Mouse (Mus musculus) limb, embryonic 12.5 days (tissue): Measurements from ENCODE around the gene Adcy9. TPM values are rescaled to one million over a fixed set of nuclear protein-coding genes. Genes with fewer than 3 reads are reported as not detected.

Experiments used
- ATAC-seq: fragments of 200-750 bp; cut with Nextera tagmentation; 2 replicates; pipeline ENCODE4 v1.8.0; 2017; ENCODE audit warnings: low read depth, moderate TSS enrichment; ENCODE audit not compliant: insufficient number of reproducible peaks, insufficient read depth, low FRiP score, low TSS enrichment
- H3K27ac ChIP-seq: fragments of 300-500 bp; sonication (generic); 2 replicates; pipeline ENCODE4 v1.5.1; 2016; ENCODE audit warnings: mild to moderate bottlenecking, moderate library complexity
- H3K27me3 ChIP-seq: fragments of 300-500 bp; sonication (generic); 2 replicates; pipeline ENCODE4 v1.6.1; 2016; ENCODE audit warnings: mild to moderate bottlenecking, moderate library complexity
- H3K36me3 ChIP-seq: fragments of 300-500 bp; sonication (generic); 2 replicates; pipeline ENCODE4 v1.6.1; 2016; ENCODE audit warnings: mild to moderate bottlenecking, moderate library complexity
- H3K4me1 ChIP-seq: fragments of 300-500 bp; sonication (generic); replicated peaks from 2 replicates; pipeline ENCODE4 v1.6.1; 2016
- H3K4me2 ChIP-seq: fragments of 300-500 bp; sonication (generic); 2 replicates; pipeline ENCODE4 v1.6.1; 2016; ENCODE audit warnings: mild to moderate bottlenecking, moderate library complexity
- H3K4me3 ChIP-seq: fragments of 300-500 bp; sonication (generic); replicated peaks from 2 replicates; pipeline ENCODE4 v1.5.1; 2016; ENCODE audit warnings: mild to moderate bottlenecking
- H3K9ac ChIP-seq: fragments of 300-500 bp; sonication (generic); replicated peaks from 2 replicates; pipeline ENCODE4 v1.6.1; 2016; ENCODE audit warnings: mild to moderate bottlenecking, moderate library complexity
- H3K9me3 ChIP-seq: fragments of 300-500 bp; sonication (generic); 2 replicates; pipeline ENCODE4 v1.6.1; 2016; ENCODE audit warnings: mild to moderate bottlenecking, moderate library complexity
- WGBS: fragments of 180-500 bp; shearing (Covaris S2); methylation state at CpG from one replicate; pipeline ENCODE4 v1.1.7; 2016; 5-methylcytosine and 5-hydroxymethylcytosine counted together
- polyA plus RNA-seq: library from polyadenylated mRNA; unstranded; fragments of >200 nt; fragmentation: Nextera tagmentation; extraction: Ambion mirVana; gene quantifications from 2 replicates; pipeline ENCODE4 v1.2.1, GENCODE M21; 2016

Gene Adcy9
- polyA plus RNA-seq, 1 experiment from 2014 or later, result 1.6 TPM

GRCm38 (mm10) chr16:4418072-4418471, 2.2 kb downstream of the Adcy9 start:
- Histone ChIP-seq H3K9me3 (no peaks in the 10 kb centered on the region), H3K9ac (no peak overlapping the region), H3K27me3 (peaks cover 42% of the 10 kb centered on the region), H3K27ac (no peak overlapping the region), H3K4me1 (peaks cover 34% of the 10 kb centered on the region), H3K4me2 (peak overlapping the region; percentile 96), H3K36me3 (no peaks in the 10 kb centered on the region), H3K4me3 (no peak overlapping the region)
- WGBS, result 94% methylated on average over 11 of the region's 11 CpGs
- ATAC-seq, result no peak

DNA sequence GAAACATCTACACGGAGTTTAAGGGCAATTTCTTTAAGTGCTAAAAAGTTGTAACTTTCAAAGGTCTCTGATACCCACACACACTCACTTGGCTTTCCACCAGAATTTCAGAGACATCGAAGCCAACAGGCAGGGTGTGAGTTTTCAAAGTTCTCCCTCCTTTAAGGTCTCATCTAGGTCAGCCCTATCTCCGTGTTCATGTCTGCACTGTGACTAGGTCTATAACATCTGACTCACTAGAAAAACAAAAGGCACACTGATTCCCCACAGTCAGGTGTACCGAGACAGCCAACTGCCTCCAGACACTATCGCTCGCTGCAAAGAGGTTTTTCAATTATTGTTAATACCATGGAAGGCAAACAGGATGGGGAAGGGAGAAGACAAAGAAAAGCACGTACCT, 2.8 kb downstream of the Adcy9 start:
- Histone ChIP-seq H3K9me3 (no peaks in the 10 kb centered on the region), H3K36me3 (no peaks in the 10 kb centered on the region), H3K4me2 (no peak overlapping the region), H3K4me3 (no peak overlapping the region), H3K4me1 (peaks cover 34% of the 10 kb centered on the region), H3K27ac (no peak overlapping the region), H3K27me3 (peaks cover 42% of the 10 kb centered on the region), H3K9ac (no peak overlapping the region)
- 85% methylated on average over 7 of the region's 7 CpGs for WGBS
- ATAC-seq, result no peak

DNA sequence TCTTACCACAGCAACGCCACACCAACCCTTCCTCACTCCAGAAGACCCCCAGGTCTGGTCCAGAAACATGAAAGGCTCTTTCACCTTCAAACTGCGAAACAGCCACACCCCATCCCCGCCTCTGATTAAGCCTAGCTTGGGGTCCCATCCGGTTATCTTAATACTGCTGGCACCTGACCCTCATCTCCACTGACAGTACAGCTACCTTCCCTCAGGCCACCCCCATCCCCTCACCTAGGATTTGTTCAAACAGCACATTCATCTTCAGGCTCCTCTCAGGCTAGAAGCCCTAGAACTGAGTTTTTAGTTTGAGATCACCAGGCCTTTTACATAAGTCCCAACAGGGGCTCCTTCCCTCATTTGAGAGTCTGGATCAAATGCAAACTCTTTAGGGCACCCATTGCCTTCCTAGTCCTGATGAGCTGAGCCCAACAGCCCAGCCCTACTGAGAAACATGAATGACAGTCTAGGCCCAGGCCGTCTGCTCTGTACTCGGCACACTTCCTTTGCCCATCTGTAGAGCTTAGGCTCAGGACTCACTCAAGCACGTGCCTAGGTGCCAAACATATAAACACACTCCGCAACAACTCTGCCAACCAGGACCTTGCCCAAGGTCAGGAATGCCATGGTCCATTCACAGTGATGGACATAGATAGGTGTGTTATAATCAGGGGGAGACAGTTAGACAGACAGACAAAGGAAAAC, 5.3 kb downstream of the Adcy9 start:
- H3K4me3 ChIP-seq, result no peak overlapping the region
- no peaks in the 10 kb centered on the region for H3K9me3 ChIP-seq
- H3K9ac ChIP-seq, result no peak overlapping the region
- H3K27me3 ChIP-seq, result peaks cover 42% of the 10 kb centered on the region
- peak overlapping the region; percentile 6; the same call in 1 of the 2 replicates for H3K4me2 ChIP-seq
- WGBS, result 79% methylated on average over 8 of the region's 8 CpGs
- peaks cover 31% of the 10 kb centered on the region for H3K4me1 ChIP-seq
- H3K27ac ChIP-seq, result no peak overlapping the region
- no peaks in the 10 kb centered on the region for H3K36me3 ChIP-seq
- ATAC-seq, result no peak

GRCm38 (mm10) chr16:4413988-4414880, 6.1 kb downstream of the Adcy9 start:
- no peak overlapping the region for H3K27ac ChIP-seq
- no peak overlapping the region for H3K4me2 ChIP-seq
- ATAC-seq, result no peak
- WGBS, result 73% methylated on average over 9 of the region's 9 CpGs
- H3K4me3 ChIP-seq, result no peak overlapping the region
- peaks cover 24% of the 10 kb centered on the region for H3K4me1 ChIP-seq
- H3K9ac ChIP-seq, result no peak overlapping the region
- no peaks in the 10 kb centered on the region for H3K36me3 ChIP-seq
- H3K27me3 ChIP-seq, result peaks cover 34% of the 10 kb centered on the region
- H3K9me3 ChIP-seq, result no peaks in the 10 kb centered on the region

DNA sequence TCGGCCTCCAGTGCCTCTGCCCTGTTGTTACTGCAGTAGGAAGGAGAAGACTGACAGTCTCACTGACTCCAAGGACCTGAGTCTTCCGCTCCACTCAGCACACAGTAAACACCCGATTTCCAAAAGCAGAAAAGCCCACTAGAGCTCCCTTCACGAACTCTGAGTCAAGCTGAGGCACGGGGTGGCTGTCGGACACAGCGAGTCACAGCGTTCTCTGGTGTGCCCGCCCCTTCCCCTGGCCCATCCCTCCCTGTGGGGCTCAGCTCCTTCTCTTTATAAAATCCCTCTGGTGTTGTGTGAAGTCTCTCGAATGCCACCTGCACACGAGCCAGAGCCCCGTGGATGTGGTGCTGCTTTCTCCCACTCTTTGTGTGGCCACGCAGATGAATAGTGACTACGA, 7.0 kb downstream of the Adcy9 start:
- no peak overlapping the region for H3K4me2 ChIP-seq

DNA sequence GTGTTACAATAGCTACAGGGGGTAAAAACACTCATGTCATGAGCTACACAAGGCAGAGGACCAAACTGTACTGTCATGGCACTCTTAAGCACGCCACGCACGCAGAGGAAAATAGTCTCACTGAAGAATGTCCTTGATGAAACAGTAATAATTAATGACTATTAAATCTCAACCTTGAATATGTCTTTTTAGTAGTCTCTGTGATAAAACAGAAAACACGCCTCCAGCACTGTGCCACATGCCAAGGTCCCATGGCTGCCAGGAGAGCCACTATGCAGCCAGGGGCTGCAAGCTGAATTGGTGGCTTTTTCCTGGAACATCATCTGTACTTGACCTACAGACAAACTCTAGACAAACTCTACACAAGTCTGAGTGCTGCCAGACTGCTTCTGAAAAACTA, 8.0 kb downstream of the Adcy9 start:
- no peak for ATAC-seq
- H3K9me3 ChIP-seq, result no peaks in the 10 kb centered on the region
- H3K4me3 ChIP-seq, result no peak overlapping the region
- H3K9ac ChIP-seq, result no peak overlapping the region
- peaks cover 15% of the 10 kb centered on the region for H3K27me3 ChIP-seq
- no peak overlapping the region for H3K27ac ChIP-seq
- no peak overlapping the region for H3K4me2 ChIP-seq
- H3K4me1 ChIP-seq, result peaks cover 11% of the 10 kb centered on the region
- WGBS, result 90% methylated on average over 4 of the region's 4 CpGs
- no peaks in the 10 kb centered on the region for H3K36me3 ChIP-seq

More for the DNA sequence above, 7.0 kb downstream of the Adcy9 start:
- Histone ChIP-seq H3K27ac (no peak overlapping the region), H3K27me3 (peaks cover 25% of the 10 kb centered on the region), H3K9me3 (no peaks in the 10 kb centered on the region), H3K4me1 (peaks cover 16% of the 10 kb centered on the region), H3K4me3 (no peak overlapping the region), H3K9ac (no peak overlapping the region), H3K36me3 (no peaks in the 10 kb centered on the region)
- 44% methylated on average over 14 of the region's 14 CpGs for WGBS
- ATAC-seq, result no peak

- peaks cover 9% of the 10 kb centered on the region for H3K4me1 ChIP-seq
- H3K9me3 ChIP-seq, result no peaks in the 10 kb centered on the region
- 66% methylated on average over 2 of the region's 2 CpGs for WGBS
- no peak overlapping the region for H3K27ac ChIP-seq
- no peak overlapping the region for H3K9ac ChIP-seq
- H3K4me2 ChIP-seq, result no peak overlapping the region
- H3K4me3 ChIP-seq, result no peak overlapping the region
- peaks cover 15% of the 10 kb centered on the region; the same call in 1 of the 2 replicates for H3K27me3 ChIP-seq
- no peaks in the 10 kb centered on the region for H3K36me3 ChIP-seq
- ATAC-seq, result no peak
Measured at GRCm38 (mm10) chr16:4411296-4411695, 9.0 kb downstream of the Adcy9 start.

GRCm38 (mm10) chr16:4407536-4407935, 12.8 kb downstream of the Adcy9 start:
- H3K36me3 ChIP-seq, result no peaks in the 10 kb centered on the region
- H3K4me2 ChIP-seq, result no peak overlapping the region
- ATAC-seq, result no peak
- H3K4me1 ChIP-seq, result no peaks in the 10 kb centered on the region
- no peak overlapping the region for H3K4me3 ChIP-seq
- H3K9ac ChIP-seq, result no peak overlapping the region
- no peak overlapping the region for H3K27ac ChIP-seq
- WGBS, result 87% methylated on average over 2 of the region's 2 CpGs
- no peaks in the 10 kb centered on the region for H3K27me3 ChIP-seq
- no peaks in the 10 kb centered on the region for H3K9me3 ChIP-seq

- H3K27ac ChIP-seq, result no peak overlapping the region
- H3K9ac ChIP-seq, result no peak overlapping the region
- no peak overlapping the region for H3K4me2 ChIP-seq
Measured at GRCm38 (mm10) chr16:4406706-4407105, 13.6 kb downstream of the Adcy9 start.

GRCm38 (mm10) chr16:4406047-4406586, 14.2 kb downstream of the Adcy9 start:
- Histone ChIP-seq H3K9me3 (no peaks in the 10 kb centered on the region), H3K4me2 (no peak overlapping the region)
- no peak for ATAC-seq

More at GRCm38 (mm10) chr16:4406706-4407105, 13.6 kb downstream of the Adcy9 start:
- Histone ChIP-seq H3K4me3 (no peak overlapping the region), H3K36me3 (no peaks in the 10 kb centered on the region), H3K27me3 (no peaks in the 10 kb centered on the region), H3K4me1 (no peaks in the 10 kb centered on the region), H3K9me3 (no peaks in the 10 kb centered on the region)
- WGBS, result 74% methylated on average over 4 of the region's 4 CpGs
- no peak for ATAC-seq

More at GRCm38 (mm10) chr16:4406047-4406586, 14.2 kb downstream of the Adcy9 start:
- Histone ChIP-seq H3K27ac (no peak overlapping the region), H3K9ac (no peak overlapping the region), H3K27me3 (no peaks in the 10 kb centered on the region), H3K36me3 (no peaks in the 10 kb centered on the region), H3K4me1 (no peaks in the 10 kb centered on the region), H3K4me3 (no peak overlapping the region)
- WGBS, result 88% methylated on average over 6 of the region's 6 CpGs
